Mouse (Mus musculus): ENCODE data around the gene Dnajc13. TPM values are rescaled to one million over a fixed set of nuclear protein-coding genes. Genes with fewer than 3 reads are reported as not detected.

The Dnajc13 gene
- polyA plus RNA-seq, 1 experiment from 2014 or later, result 37.9 TPM

DNA sequence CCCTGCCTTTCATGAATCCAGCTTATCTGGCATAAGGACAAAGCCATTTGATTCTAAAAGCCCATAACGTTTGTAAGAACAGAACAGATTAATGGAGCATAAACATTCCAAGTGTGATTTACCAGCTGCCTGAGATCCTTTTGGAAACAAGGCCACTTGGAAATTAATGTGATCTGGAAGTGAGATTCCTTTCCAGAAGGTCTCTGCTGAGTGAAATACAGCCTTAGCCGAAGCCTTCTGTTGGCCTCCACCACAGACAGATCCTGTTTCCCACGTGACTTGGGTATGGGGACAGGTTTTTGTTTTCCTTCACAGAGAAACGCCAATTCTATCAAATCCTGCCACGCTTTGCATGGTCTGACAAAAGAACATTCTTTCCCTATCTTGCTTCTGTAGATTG lies 139.1 kb downstream of the Dnajc13 start:
- no peak for DNase-seq (ENCODE audit: low spot score)

GRCm38 (mm10) chr9:104123101-104123500 lies 139.6 kb downstream of the Dnajc13 start:
- DNase-seq (ENCODE audit: low spot score), result no peak

DNA sequence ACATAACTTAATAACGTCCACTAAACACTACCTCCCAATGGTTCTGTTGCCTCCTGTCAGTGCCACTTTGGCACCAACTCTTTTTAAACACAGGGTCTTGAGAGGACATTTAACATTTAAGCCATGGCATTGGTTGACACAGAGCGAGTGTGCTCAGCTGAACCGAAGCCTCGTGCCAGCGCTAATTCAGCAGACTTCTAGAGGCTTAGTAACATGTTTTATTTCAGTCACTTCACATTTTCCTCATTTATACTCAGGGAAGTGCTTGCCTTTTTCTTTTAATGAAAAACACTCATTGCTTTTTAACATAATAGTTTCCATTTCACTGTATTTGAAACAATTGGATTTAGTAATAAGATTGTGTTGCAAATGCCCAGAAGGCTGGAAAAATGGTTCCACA lies 153.6 kb downstream of the Dnajc13 start:
- no peak for DNase-seq (ENCODE audit: low spot score)

DNA sequence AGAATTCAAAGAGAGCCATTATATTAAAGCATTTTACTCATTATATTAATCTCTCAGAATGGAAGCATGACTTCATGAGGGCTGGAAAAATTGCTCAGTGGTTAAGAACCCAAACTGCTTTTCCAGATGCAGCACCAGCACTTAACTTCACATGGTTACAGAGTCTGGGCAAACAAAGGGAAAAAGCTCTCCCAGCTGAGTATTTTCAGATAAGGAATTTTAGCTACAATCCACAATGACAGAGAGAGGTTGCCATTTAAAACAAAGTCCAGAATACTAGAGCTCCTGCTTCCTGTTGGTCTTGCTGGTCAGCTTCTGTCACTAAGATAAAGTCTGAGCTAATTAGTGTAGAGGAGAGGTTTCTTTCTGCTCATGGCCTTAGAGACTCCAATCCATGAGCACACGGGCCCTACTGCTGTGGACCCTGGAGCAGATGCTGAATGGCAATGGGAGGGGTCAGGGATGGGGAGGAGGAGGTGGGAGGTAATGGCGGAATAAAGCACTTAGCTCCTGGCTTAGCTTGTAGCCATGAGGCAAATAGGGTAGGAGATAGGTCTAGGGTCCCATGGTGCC lies 154.1 kb downstream of the Dnajc13 start:
- no peak for DNase-seq (ENCODE audit: low spot score)

- DNase-seq (ENCODE audit: low spot score), result no peak
Observed at GRCm38 (mm10) chr9:104107482-104107881, 155.2 kb downstream of the Dnajc13 start.

DNA sequence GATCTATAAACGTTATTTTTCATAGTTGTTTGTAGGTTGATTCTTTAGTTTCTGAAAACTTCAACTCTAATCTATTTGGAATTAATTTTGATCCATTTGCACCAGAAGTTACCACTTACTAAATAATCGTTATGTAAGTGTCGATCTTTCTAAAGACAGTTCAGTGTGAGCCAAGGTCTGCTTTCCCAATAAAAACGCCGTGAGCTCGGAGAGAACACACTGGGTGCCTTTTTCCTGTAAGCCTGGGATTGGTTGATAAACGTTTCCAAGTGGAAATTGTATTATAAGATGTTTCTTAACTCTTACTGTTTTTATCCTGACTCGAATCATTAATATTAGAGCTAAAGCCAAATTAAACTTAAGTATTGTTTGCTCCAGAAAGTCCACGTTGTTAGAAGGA lies 155.8 kb downstream of the Dnajc13 start:
- no peak for DNase-seq (ENCODE audit: low spot score)

DNA sequence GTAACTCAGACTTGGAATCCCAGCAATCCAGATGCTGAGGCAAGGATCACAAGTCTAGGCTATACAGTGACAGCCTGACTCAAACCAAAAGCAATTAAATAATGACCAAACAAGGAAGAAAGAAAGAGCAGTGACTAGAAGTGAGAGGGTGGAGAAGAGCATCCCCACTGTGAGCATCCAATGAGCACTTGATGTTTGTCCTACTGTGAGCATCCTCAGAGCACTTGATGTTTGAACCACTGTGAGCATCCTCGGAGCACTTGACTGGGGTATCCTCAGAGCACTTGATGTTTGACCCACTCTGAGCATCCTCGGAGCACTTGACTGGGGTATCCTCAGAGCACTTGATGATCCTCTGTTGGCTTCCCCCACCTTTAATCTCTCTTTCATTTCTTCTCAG lies 157.7 kb downstream of the Dnajc13 start:
- no peak for DNase-seq (ENCODE audit: low spot score)

- DNase-seq (ENCODE audit: low spot score), result no peak
Observed at GRCm38 (mm10) chr9:104102901-104103300, 159.8 kb downstream of the Dnajc13 start.

DNA sequence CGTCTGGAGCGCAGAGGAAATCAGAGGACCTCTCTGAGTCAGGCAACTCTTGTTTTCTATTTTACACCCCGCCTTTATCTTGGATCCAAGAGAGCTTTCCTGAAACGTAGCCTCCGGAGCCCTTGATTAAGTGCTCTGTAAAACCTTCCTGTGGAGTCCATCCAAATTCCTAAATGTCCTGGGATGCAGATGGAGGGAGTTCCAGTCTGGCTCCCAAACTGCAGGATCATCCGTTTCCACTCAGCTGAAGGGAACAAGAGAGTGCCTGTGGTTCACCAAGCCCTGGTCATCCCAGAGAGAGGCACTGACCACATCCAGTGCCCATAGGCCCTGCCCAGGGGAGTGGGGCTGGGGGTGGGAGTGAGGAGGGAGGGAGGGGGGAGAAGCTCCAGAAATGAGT lies 160.4 kb downstream of the Dnajc13 start:
- no peak for DNase-seq (ENCODE audit: low spot score)

DNA sequence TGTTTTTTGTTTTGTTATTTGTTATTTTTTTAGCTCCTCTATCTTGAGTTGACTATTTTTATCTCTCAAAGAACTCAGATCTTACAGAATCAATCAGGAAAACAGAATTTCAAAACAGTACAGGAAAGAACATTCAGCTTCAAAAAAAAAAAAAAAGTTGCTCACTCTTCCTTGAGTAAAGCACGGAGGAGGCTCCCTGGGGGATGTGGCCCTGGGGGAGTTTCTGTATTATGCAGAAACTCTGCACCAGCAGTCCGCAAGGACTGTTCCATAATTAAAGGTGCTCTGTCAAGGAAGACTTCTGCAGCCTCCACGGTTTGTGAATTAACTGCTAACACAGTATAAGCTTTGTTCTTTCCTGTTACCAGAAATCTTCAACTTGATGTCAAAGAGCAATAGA lies 161.3 kb downstream of the Dnajc13 start:
- DNase-seq (ENCODE audit: low spot score), result no peak

Other genes with a start within 250 kb of the Dnajc13 start
- gene Gm28305, start 222.3 kb downstream of the Dnajc13 start, polyA plus RNA-seq (2015; fragmentation: Nextera tagmentation; extraction: Ambion mirVana), result not detected in 2 replicates
- 34.8 and 37.0 TPM in 2 replicates for gene Uba5, start 199.8 kb downstream of the Dnajc13 start, polyA plus RNA-seq (2015; fragmentation: Nextera tagmentation; extraction: Ambion mirVana)
- gene Acad11, start 199.6 kb downstream of the Dnajc13 start, polyA plus RNA-seq (2015; fragmentation: Nextera tagmentation; extraction: Ambion mirVana), result 13.8 and 14.7 TPM in 2 replicates
- gene Ackr4, start 136.0 kb downstream of the Dnajc13 start, polyA plus RNA-seq (2015; fragmentation: Nextera tagmentation; extraction: Ambion mirVana), result 26.5 and 29.8 TPM in 2 replicates
- gene Acpp, start 74.8 kb upstream of the Dnajc13 start, polyA plus RNA-seq (2015; fragmentation: Nextera tagmentation; extraction: Ambion mirVana), result 5.7 and 6.3 TPM in 2 replicates

Measured in thymus, postnatal 0 days (tissue).